Mouse (Mus musculus) CH12F3 (cell line): ENCODE data around the gene 4930555G01Rik.
"Not testable (repeated sequence)": the region's sequence is repeated elsewhere in the genome, so short reads cannot be mapped to it uniquely, and the experiment has no call there.

Experiments
- in situ Hi-C: fragments of 300-500 bp; cut with MboI; formaldehyde crosslinking; loops from 2 replicates; pipeline ENCODE4 v1.14.3; 2020; ENCODE audit warnings: low sequenced_read_pairs

4930555G01Rik gene

DNA sequence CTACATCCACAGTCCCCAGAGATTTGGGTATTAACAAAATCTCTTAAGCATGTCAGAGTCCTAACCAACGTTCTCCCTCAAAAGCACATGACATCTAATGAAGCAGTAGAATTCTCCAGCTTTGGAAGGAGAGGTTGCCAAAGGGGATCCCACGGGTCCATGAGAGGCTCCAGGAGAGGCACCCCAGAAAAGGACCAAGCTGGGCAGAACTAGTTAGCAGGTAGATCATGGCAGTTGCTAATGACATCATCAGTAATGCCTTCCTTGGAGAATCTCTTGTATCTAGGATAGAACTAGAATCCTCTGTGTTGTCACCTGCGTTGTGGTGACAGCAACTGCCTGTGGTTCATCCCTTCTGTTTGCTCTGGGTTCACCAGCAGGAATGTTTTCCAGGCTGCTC, at the start of gene 4930555G01Rik:
TSS of gene 4930555G01Rik (plus strand) at position 301 of the 400 bp plus-strand sequence.
- in situ Hi-C loops: not testable (repeated sequence)

DNA sequence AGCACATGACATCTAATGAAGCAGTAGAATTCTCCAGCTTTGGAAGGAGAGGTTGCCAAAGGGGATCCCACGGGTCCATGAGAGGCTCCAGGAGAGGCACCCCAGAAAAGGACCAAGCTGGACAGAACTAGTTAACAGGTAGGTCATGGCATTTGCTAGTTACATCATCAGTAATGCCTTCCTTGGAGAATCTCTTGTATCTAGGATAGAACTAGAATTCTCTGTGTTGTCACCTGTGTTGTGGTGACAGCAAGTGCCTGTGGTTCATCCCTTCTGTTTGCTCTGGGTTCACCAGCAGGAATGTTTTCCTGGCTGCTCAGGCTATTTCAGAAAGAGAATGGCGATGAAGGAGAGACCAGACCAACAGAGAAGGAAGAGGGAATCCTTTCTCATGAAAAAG, 34.8 kb upstream of the 4930555G01Rik start, which contains the start of gene Gm3298:
TSS of gene Gm3298 (plus strand) at position 301 of the 400 bp plus-strand sequence.
- in situ Hi-C loops: not testable (repeated sequence)

DNA sequence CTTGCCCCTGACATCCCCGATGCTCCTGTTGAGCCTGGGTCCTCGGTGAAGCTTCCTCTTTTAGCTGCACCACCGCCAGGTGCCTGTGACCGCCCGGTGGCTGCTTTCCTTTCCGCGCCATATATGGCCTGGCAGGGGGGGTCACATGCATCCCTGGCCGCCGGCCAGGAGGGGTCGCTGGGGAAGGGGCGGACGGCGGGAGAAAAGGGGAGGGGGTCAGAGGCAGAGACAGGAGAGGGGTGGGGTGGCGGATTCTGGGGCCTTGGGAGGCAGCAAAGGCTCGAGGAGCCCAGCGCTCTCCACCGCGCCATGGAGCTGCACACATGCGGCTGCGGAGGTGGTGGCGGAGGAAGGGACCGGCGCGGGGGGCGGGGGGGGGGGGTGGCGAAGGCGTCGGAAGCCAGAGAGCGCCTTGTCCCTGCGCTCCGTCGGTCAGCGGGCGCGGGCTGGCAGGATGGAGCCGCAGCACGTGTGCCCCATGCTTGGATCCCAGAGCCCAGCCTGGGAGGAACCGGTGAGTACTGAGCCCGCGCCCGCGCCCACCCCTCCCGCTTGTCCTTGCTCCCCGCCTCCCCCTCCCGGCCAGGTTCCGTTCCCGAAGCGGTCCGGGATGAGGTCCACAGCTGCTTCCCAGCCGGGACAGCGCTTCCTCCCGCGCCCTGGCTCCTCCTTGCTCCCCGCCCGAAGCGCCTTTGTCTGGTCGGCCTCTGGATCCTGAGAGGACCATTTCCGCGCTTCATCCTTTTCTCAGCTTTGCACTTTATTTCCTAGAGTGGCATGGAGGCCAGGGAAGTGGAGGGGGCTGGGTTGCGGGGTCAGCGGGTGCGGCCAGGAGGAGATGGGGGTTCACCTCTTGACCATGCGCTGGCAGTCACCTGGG, 20.4 kb downstream of the 4930555G01Rik start, which contains the start of gene Gm8281:
TSS of gene Gm8281 (plus strand) at position 430 of the 880 bp plus-strand sequence.
- in situ Hi-C loops: not testable (repeated sequence)
